Mouse (Mus musculus): ENCODE measurements at regions not wholly inside any gene's neighbourhood (a gene's known extent, or its start where the extent isn't known, plus 50 kb on each side); places are given as distances from the start of the nearest gene placed in this dataset.

GRCm38 (mm10) chr14:48367006-48367405 lies 78.9 kb upstream of the Tmem260 start:
- no peak for TF ChIP-seq POLR2A (IDR thresholded peaks at IDR 0.05; ENCODE audit: low read depth, low read length)
- peak; percentile 76 for TF ChIP-seq CTCF (conservative IDR thresholded peaks at IDR 0.05; ENCODE audit: insufficient read depth, insufficient read length, low read depth, low read length)

Measured in kidney, adult 2 months (tissue).